In the genomic region with DNA sequence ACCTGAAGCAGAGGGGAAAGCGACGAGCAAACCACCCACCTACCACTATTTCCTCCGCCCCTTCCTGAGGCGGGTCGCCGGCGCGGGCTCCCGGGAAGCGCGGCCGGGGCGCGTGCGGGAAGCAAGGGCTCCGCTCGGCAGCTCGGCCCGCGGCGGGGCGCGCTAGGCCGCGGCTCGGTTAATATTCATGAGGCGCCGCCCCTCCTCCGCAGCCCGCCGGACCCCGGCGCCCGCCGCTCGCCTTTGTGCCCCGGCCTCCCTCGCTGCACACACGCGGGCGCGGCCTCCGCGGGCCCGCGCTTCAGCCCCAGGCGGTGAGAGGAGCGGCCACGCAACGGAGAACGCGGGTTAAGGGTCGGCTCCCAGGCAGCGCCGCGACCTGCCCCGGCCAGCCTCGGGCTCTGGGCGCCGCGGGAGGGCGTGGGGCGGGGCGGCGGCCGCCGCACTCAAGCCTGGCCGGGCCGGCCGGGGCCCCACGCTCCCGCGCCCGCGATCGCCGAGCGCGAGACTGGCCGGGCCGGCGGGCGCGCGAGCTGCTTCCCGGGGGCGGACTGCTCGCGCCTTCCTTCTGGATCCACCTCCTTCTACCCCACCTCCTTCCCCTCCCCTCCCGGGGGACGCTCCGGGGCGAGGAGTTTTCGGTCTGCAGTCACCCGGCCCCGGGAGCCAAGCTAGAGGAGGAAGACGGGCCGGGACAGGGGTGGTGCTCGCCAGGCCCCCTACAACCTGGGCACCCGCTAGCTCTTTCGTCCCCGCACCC, we compare ENCODE assay signal across 8 mouse cellular contexts. TPM values are rescaled to one million over a fixed set of nuclear protein-coding genes. Genes with fewer than 3 reads are reported as not detected.
DNase-seq lines count a peak whose midpoint lies in the region; ATAC-seq lines count a peak whose summit lies in the region.

Gene Arhgap21, minus strand, starts transcription at position 441 of the 760 bp plus-strand sequence.

- H3K4me3 ChIP-seq in embryonic facial prominence, embryonic 13.5 days, result peak within 1 kb of the TSS; percentile 91
- peak within 1 kb of the TSS; percentile 89 for H3K4me3 ChIP-seq in limb, embryonic 12.5 days (replicated peaks)
- H3K4me3 ChIP-seq in midbrain, embryonic 13.5 days (replicated peaks), result peak within 1 kb of the TSS; percentile 98

- H3K36me3 ChIP-seq in embryonic facial prominence, embryonic 13.5 days, result no peaks in the 10 kb centered on the region
- no peaks in the 10 kb centered on the region for H3K36me3 ChIP-seq in limb, embryonic 12.5 days
- H3K36me3 ChIP-seq in midbrain, embryonic 13.5 days, result no peaks in the 10 kb centered on the region

- ATAC-seq in embryonic facial prominence, embryonic 13.5 days (ENCODE audit: insufficient number of reproducible peaks, insufficient read depth, low FRiP score, low TSS enrichment, low read depth), result peak; percentile 59
- peak; percentile 52 for ATAC-seq in limb, embryonic 12.5 days (ENCODE audit: insufficient number of reproducible peaks, insufficient read depth, low FRiP score, low TSS enrichment, low read depth)
- ATAC-seq in midbrain, embryonic 13.5 days, result peak; percentile 74

- no peaks in the 10 kb centered on the region for H3K27me3 ChIP-seq in embryonic facial prominence, embryonic 13.5 days
- no peaks in the 10 kb centered on the region for H3K27me3 ChIP-seq in limb, embryonic 12.5 days
- no peaks in the 10 kb centered on the region for H3K27me3 ChIP-seq in midbrain, embryonic 13.5 days

- H3K4me2 ChIP-seq in embryonic facial prominence, embryonic 13.5 days, result peak within 1 kb of the TSS; percentile 91
- peak within 1 kb of the TSS; percentile 73 for H3K4me2 ChIP-seq in limb, embryonic 12.5 days
- peak within 1 kb of the TSS; percentile 92 for H3K4me2 ChIP-seq in midbrain, embryonic 13.5 days (replicated peaks)

- H3K9me3 ChIP-seq in embryonic facial prominence, embryonic 13.5 days, result no peaks in the 10 kb centered on the region
- no peaks in the 10 kb centered on the region for H3K9me3 ChIP-seq in limb, embryonic 12.5 days
- H3K9me3 ChIP-seq in midbrain, embryonic 13.5 days, result no peaks in the 10 kb centered on the region

- peak; percentile 77 for DNase-seq in layer of hippocampus, adult 11-12 months (ENCODE audit: low spot score)
- no peak for DNase-seq in layer of hippocampus, adult 9-10 months (ENCODE audit: low spot score)
- peak; percentile 90 to 93 for DNase-seq in heart, adult 18-20 months
- peak; percentile 83 for DNase-seq in kidney, adult 18-20 months
- peak; percentile 46 to 69 for DNase-seq in spleen, adult 18-20 months

- H3K9ac ChIP-seq in embryonic facial prominence, embryonic 13.5 days, result peak within 1 kb of the TSS; percentile 96
- H3K9ac ChIP-seq in limb, embryonic 12.5 days (replicated peaks), result peak within 1 kb of the TSS; percentile 97
- peak within 1 kb of the TSS; percentile 100 for H3K9ac ChIP-seq in midbrain, embryonic 13.5 days (replicated peaks)

- WGBS in embryonic facial prominence, embryonic 13.5 days, result under 1% methylated on average over 82 of the region's 102 CpGs
- under 1% methylated on average over 70 of the region's 102 CpGs for WGBS in limb, embryonic 12.5 days
- under 1% methylated on average over 59 of the region's 102 CpGs for WGBS in midbrain, embryonic 13.5 days

- peaks cover 28% of the 10 kb centered on the region for H3K4me1 ChIP-seq in embryonic facial prominence, embryonic 13.5 days
- H3K4me1 ChIP-seq in limb, embryonic 12.5 days (replicated peaks), result peaks cover 19% of the 10 kb centered on the region
- peaks cover 32% of the 10 kb centered on the region for H3K4me1 ChIP-seq in midbrain, embryonic 13.5 days (replicated peaks)

- H3K27ac ChIP-seq in embryonic facial prominence, embryonic 13.5 days, result peak within 1 kb of the TSS; percentile 98
- H3K27ac ChIP-seq in limb, embryonic 12.5 days, result peak within 1 kb of the TSS; percentile 98
- peak within 1 kb of the TSS; percentile 100 for H3K27ac ChIP-seq in midbrain, embryonic 13.5 days

RNA-seq across cellular contexts. Expression of gene Arhgap21, which starts in this region (rescaled TPM):
- 9.7 and 12.0 TPM in 2 replicates for polyA plus RNA-seq in embryonic facial prominence, embryonic 13.5 days (2015; fragmentation: Nextera tagmentation; extraction: Ambion mirVana)
- 10 to 100 TPM; 61.8 to 72.0 TPM for total RNA-seq in heart, adult 18-20 months (2021)
- 16.0 and 16.7 TPM in 2 replicates for polyA plus RNA-seq in limb, embryonic 12.5 days (2016; fragmentation: Nextera tagmentation; extraction: Ambion mirVana)
- 51.7 and 54.4 TPM in 2 replicates for polyA plus RNA-seq in midbrain, embryonic 13.5 days (2015; fragmentation: Nextera tagmentation; extraction: Ambion mirVana)
